Mouse (Mus musculus): ENCODE measurements around the gene Pitpnc1. TPM values are rescaled to one million over a fixed set of nuclear protein-coding genes. Genes with fewer than 3 reads are reported as not detected.
A peak's percentile ranks its signal among the peaks of the same experiment; 100 is the strongest.

The Pitpnc1 gene
- polyA plus RNA-seq, 1 experiment from 2014 or later, result 39.2 TPM

DNA sequence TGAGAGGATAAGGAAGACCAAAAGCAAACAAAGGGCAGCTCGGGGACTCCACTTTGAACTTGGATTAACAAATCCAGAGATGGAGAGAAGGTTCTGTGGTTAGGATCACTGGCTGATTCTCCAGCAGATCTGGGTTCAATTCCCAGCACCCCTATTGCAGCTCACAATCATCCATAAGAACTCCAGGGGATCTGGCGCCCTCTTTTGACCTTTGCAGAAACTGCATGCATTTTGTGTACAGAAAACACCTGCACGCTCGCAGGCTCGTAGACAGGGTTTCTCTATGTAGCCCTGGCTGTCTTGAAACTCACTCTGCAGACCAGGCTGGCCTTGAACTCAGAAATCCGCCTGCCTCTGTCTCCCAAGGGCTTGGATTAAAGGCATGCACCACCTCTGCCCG, 219.0 kb downstream of the Pitpnc1 start:
- no peak overlapping the region for H3K4me2 ChIP-seq
- H3K9ac ChIP-seq, result no peak overlapping the region
- no peaks in the 10 kb centered on the region for H3K9me3 ChIP-seq
- ATAC-seq (ENCODE audit: low FRiP score, low read depth), result no peak
- no peak overlapping the region for H3K27ac ChIP-seq (replicated peaks)
- no peak overlapping the region for H3K4me3 ChIP-seq
- no peaks in the 10 kb centered on the region for H3K27me3 ChIP-seq
- H3K4me1 ChIP-seq (replicated peaks), result peaks cover 6% of the 10 kb centered on the region; the same call in 1 of the 2 replicates
- H3K36me3 ChIP-seq, result no peaks in the 10 kb centered on the region
- WGBS, result 89% methylated on average over 7 of the region's 7 CpGs

DNA sequence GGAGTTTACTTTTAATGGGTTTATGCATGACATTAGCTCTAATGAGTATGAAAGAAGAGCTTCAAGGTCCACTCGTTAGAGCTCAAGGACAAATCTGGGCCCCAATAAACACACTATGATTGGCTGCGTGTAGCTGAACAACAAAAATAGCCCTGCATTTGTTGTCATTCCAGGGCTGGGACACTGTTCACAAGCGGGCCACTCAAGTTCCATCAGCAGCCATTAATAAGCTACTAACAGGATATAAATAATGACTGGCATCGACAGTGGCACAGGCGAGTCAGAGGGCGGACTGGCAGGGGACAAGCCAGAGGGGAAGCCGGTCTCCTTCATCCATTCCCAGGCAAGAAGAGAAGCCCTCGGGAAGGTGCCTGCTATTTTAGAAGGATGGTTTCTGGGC, 219.6 kb downstream of the Pitpnc1 start:
- Histone ChIP-seq H3K4me1 (replicated peaks) (peaks cover 6% of the 10 kb centered on the region; the same call in 1 of the 2 replicates), H3K36me3 (no peaks in the 10 kb centered on the region), H3K4me2 (no peak overlapping the region), H3K27me3 (no peaks in the 10 kb centered on the region), H3K27ac (replicated peaks) (no peak overlapping the region), H3K4me3 (no peak overlapping the region), H3K9me3 (no peaks in the 10 kb centered on the region), H3K9ac (no peak overlapping the region)
- 93% methylated on average over 8 of the region's 8 CpGs for WGBS
- no peak for ATAC-seq (ENCODE audit: low FRiP score, low read depth)

DNA sequence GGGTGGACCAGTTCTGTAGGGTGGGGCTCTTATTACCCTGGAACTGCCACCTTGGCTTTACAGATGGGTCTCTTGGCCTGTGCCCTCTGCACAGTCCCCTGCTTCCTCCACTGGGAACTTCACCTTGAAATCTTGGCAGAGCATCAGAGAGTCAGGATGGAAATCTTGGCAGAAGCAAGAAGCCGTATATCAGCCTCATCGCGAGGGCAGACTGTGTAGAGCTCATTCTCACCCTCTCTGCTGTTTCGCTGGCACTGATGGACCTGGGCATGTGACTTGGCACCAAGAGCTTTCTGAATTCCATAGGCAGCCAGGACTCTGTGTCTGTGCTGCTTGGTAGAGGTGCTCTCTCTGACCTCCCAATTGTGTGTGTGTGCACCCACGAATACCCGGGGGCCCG, 221.7 kb downstream of the Pitpnc1 start:
- H3K9ac ChIP-seq, result no peak overlapping the region
- 79% methylated on average over 7 of the region's 7 CpGs for WGBS
- no peak overlapping the region for H3K27ac ChIP-seq (replicated peaks)
- H3K27me3 ChIP-seq, result no peaks in the 10 kb centered on the region
- no peaks in the 10 kb centered on the region for H3K9me3 ChIP-seq
- peak; percentile 63; the same call in 1 of the 2 replicates for ATAC-seq (ENCODE audit: low FRiP score, low read depth)
- H3K4me1 ChIP-seq (replicated peaks), result peaks cover 6% of the 10 kb centered on the region; the same call in 1 of the 2 replicates
- no peak overlapping the region for H3K4me3 ChIP-seq
- no peaks in the 10 kb centered on the region for H3K36me3 ChIP-seq
- H3K4me2 ChIP-seq, result no peak overlapping the region

DNA sequence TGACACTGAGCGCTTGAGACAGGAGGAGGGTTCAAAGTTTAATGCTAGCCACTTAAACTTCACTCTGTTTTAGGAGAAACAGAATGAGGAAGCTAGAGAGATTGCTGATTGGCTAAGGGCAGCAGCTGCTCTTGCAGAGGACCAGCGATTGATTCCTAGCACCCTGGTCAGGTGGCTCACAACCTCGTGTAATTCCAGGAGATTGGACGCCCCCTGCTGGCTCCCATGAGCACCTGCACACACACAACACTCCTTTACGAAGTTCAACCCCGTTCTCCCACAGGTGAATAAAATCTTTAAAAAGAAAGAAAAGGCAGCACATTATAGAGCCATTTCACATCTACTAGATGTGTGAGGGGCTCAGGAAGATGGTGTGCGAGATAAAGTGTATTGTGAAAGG, 224.8 kb downstream of the Pitpnc1 start:
- 93% methylated on average over 7 of the region's 7 CpGs for WGBS
- H3K4me2 ChIP-seq, result no peak overlapping the region
- ATAC-seq (ENCODE audit: low FRiP score, low read depth), result no peak

DNA sequence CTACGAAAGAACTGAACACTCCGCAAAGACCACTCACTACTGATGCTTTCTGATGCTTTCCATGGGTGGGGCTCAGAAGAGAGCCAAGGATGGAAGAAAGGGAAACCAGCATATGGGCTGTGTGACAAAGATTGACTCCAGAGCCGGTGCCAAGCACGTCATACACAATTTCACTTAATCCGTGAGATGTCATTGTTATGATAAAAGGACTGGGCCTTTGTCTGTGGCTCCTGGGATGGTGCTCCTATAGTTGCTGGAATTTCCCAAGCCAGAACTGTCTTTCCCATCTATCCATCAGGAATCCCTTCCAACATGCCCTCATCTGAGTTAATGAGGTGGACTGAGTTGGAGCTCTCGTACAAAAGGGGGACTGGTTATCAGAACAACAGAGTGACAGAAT, 227.4 kb downstream of the Pitpnc1 start:
- no peaks in the 10 kb centered on the region for H3K9me3 ChIP-seq
- no peak overlapping the region for H3K27ac ChIP-seq (replicated peaks)
- H3K9ac ChIP-seq, result no peak overlapping the region
- WGBS, result 52% methylated on average over 6 of the region's 6 CpGs
- no peak overlapping the region for H3K4me3 ChIP-seq
- no peak overlapping the region for H3K4me2 ChIP-seq
- H3K36me3 ChIP-seq, result no peaks in the 10 kb centered on the region
- no peaks in the 10 kb centered on the region for H3K27me3 ChIP-seq
- H3K4me1 ChIP-seq (replicated peaks), result 0 out of 2 replicates have a peak, but pooled peaks cover 3% of the 10 kb centered on the region
- ATAC-seq (ENCODE audit: low FRiP score, low read depth), result no peak

More for the DNA sequence above, 224.8 kb downstream of the Pitpnc1 start:
- Histone ChIP-seq H3K4me3 (no peak overlapping the region), H3K9ac (no peak overlapping the region), H3K27ac (replicated peaks) (no peak overlapping the region), H3K9me3 (no peaks in the 10 kb centered on the region), H3K36me3 (no peaks in the 10 kb centered on the region), H3K4me1 (replicated peaks) (peaks cover 9% of the 10 kb centered on the region; the same call in 1 of the 2 replicates), H3K27me3 (no peaks in the 10 kb centered on the region)

DNA sequence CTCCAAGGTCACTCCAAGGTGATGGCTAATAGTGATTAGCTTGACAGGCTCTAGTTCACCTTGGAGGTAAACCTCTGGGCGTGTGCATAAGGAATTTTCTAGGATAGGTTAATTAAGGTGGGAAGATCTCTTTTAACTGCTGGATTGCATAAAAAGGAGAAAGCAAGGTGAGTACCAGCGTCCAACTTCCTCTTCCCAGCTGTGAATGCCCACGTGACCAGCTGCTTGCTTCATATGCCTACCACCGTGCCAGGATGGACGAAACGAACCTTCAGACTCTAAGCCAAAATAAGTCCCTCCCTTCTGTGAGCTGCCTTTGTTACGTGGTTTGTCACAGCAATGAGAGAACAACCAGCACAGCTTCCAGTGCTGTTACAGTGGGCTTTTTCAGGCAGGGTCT, 228.8 kb downstream of the Pitpnc1 start:
- H3K27me3 ChIP-seq, result no peaks in the 10 kb centered on the region

DNA sequence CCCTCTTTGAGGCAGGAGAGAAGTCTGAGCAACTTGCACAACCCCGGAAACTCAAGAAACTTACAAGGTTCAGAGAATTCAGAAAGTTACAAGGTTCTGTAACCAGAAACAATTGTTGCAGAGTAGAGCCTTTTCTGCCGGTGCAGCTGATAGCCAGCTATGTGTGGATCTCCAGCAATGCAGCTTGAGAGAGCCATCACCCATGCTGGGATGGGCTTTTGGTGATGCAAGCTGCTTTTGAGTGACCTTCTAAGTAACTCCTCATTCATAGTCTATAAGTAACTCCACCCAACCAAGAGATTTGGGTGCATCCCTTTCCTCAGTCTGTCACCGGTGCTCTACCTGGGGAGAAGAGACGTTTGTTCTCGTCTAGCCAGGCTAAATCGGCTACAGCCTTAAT, 232.0 kb downstream of the Pitpnc1 start:
- WGBS, result 88% methylated on average over 6 of the region's 6 CpGs

More for the DNA sequence above, 228.8 kb downstream of the Pitpnc1 start:
- 72% methylated on average over 7 of the region's 7 CpGs for WGBS
- Histone ChIP-seq H3K4me2 (no peak overlapping the region), H3K4me3 (no peak overlapping the region), H3K4me1 (replicated peaks) (0 out of 2 replicates have a peak, but pooled peaks cover 3% of the 10 kb centered on the region), H3K36me3 (no peaks in the 10 kb centered on the region), H3K9me3 (no peaks in the 10 kb centered on the region), H3K9ac (no peak overlapping the region), H3K27ac (replicated peaks) (no peak overlapping the region)
- ATAC-seq (ENCODE audit: low FRiP score, low read depth), result no peak

DNA sequence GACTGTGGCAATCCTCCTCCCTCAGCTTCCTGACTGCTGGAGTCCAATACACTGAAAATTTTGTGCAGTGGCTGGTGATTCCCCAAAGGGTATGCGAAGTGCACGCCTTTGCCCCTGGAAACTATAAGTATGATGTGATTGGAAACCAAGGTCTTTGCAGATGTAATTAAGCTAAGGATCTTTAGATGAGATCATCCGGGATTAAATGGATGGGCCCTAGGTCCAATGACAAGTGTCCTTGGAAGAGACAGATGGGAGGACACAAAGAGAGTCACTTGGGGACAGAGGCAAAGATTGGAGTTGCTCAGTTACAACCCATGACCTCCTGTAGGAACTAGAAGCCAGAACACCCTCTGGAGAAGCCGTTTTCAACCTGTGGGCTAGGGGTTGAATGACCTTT, 233.0 kb downstream of the Pitpnc1 start:
- no peaks in the 10 kb centered on the region for H3K27me3 ChIP-seq
- ATAC-seq (ENCODE audit: low FRiP score, low read depth), result no peak
- H3K4me2 ChIP-seq, result no peak overlapping the region
- 91% methylated on average over 4 of the region's 4 CpGs for WGBS
- H3K4me1 ChIP-seq (replicated peaks), result no peaks in the 10 kb centered on the region
- H3K36me3 ChIP-seq, result no peaks in the 10 kb centered on the region
- H3K27ac ChIP-seq (replicated peaks), result no peak overlapping the region
- H3K4me3 ChIP-seq, result no peak overlapping the region
- no peak overlapping the region for H3K9ac ChIP-seq
- no peaks in the 10 kb centered on the region for H3K9me3 ChIP-seq

More for the DNA sequence above, 232.0 kb downstream of the Pitpnc1 start:
- Histone ChIP-seq H3K27ac (replicated peaks) (no peak overlapping the region), H3K9me3 (no peaks in the 10 kb centered on the region), H3K4me2 (no peak overlapping the region), H3K27me3 (no peaks in the 10 kb centered on the region), H3K36me3 (no peaks in the 10 kb centered on the region), H3K4me1 (replicated peaks) (0 out of 2 replicates have a peak, but pooled peaks cover 3% of the 10 kb centered on the region), H3K4me3 (no peak overlapping the region), H3K9ac (no peak overlapping the region)
- no peak for ATAC-seq (ENCODE audit: low FRiP score, low read depth)

DNA sequence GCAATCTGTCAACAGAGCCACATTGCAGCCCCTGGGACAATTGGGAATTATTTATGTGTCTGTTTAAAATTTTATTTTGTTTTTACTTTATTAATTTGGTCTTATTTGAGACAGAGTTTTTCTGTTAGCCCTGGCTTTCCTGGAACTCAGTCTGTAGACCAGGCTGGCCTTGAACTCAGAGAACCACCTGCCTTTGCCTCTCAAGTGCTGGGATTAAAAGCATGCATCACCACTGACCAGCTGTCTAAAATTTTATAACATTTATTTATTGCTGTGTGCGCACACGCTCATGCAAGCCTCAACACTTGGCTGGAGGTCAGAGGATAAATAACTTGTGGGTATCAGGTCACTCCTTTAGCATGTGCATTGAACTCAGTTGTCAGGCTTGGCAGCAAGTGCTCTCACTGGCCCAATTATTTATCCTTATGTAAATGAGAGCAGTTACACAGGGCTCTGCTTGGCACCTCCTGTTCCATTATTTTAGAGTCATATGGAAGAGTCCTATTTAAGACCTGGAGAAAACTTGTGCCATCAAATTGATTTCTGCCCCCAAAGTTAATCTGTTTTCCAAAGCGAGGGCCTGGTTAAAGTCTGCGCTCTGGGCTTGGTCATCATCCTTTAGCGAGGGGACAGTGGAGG, 237.1 kb downstream of the Pitpnc1 start:
- Histone ChIP-seq H3K4me2 (no peak overlapping the region), H3K4me3 (no peak overlapping the region), H3K36me3 (0 out of 2 replicates have a peak, but pooled peaks cover 9% of the 10 kb centered on the region), H3K4me1 (replicated peaks) (no peaks in the 10 kb centered on the region), H3K9me3 (no peaks in the 10 kb centered on the region), H3K27ac (replicated peaks) (no peak overlapping the region), H3K27me3 (no peaks in the 10 kb centered on the region), H3K9ac (no peak overlapping the region)
- ATAC-seq (ENCODE audit: low FRiP score, low read depth), result no peak
- 82% methylated on average over 5 of the region's 5 CpGs for WGBS

DNA sequence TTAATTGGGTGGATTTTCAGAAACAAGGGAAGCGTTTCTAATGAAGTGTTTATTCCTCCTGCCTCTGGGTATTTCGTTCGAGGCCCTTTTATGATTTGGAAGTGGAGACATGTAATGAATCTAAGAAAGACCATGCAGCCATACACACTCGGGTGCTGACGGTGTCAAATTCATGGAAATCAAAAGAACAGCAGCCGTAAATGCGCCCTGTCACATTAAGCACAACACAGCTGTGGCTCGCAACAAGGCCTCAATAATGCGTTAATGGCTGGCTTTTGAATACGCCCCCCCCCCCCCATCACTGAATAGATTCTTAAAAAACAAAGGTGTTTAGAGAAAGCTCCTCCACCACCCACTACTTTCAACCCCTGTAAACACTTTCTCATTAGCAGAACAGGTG, 240.4 kb downstream of the Pitpnc1 start:
- Histone ChIP-seq H3K9me3 (no peaks in the 10 kb centered on the region), H3K27me3 (no peaks in the 10 kb centered on the region), H3K9ac (no peak overlapping the region), H3K4me2 (no peak overlapping the region), H3K4me3 (no peak overlapping the region), H3K36me3 (peaks cover 16% of the 10 kb centered on the region; the same call in 1 of the 2 replicates), H3K4me1 (replicated peaks) (no peaks in the 10 kb centered on the region), H3K27ac (replicated peaks) (no peak overlapping the region)
- no peak for ATAC-seq (ENCODE audit: low FRiP score, low read depth)
- 64% methylated on average over 10 of the region's 10 CpGs for WGBS

DNA sequence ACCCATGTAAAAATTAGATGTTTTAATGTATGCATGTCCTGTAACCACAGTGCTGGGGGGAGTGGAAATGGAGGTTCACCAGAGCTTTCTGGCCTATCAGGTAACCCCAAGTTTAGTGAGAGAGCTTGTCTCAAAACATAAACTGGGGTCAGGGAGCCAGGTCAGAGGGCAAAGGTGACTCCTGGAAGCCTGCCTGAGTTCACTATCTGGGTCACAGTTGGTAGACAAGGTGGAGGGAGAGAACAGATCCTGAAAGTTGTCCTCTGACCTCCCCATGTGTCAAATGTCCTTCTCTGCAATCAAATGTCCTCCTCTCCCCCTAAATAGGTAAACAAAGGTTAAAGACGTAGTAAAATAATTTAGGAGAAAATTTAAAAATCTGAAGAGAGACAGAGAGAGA, 244.1 kb downstream of the Pitpnc1 start:
- no peak overlapping the region for H3K4me3 ChIP-seq
- ATAC-seq (ENCODE audit: low FRiP score, low read depth), result no peak
- WGBS, result 86% methylated on average over 1 of the region's 1 CpGs
- H3K9me3 ChIP-seq, result no peaks in the 10 kb centered on the region
- peaks cover 9% of the 10 kb centered on the region; the same call in 1 of the 2 replicates for H3K36me3 ChIP-seq
- no peak overlapping the region for H3K4me2 ChIP-seq
- H3K9ac ChIP-seq, result no peak overlapping the region
- no peaks in the 10 kb centered on the region for H3K27me3 ChIP-seq
- no peak overlapping the region for H3K27ac ChIP-seq (replicated peaks)
- 0 out of 2 replicates have a peak, but pooled peaks cover 5% of the 10 kb centered on the region for H3K4me1 ChIP-seq (replicated peaks)

DNA sequence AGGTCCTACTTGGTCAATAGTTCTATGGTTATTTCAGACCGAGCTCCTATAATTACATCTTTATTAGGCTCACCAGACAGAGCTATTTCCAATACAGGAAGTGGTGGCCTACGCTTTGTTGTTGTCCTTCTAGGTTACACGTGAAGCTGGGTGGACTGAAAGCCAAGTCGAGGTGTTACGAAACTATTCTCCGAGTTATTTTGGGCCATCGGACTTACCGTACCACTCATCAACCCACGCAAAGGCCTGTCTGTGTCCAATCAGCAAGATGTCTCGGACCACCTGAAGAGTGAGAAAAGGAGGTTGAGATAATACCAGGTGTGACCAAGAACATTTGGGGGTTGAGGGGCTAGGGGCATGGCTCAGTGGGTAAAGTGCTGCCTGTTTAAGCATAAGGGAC, 244.5 kb downstream of the Pitpnc1 start:
- H3K9me3 ChIP-seq, result no peaks in the 10 kb centered on the region
- H3K27ac ChIP-seq (replicated peaks), result no peak overlapping the region
- no peak overlapping the region for H3K4me2 ChIP-seq
- WGBS, result 94% methylated on average over 10 of the region's 10 CpGs
- no peaks in the 10 kb centered on the region for H3K27me3 ChIP-seq
- peaks cover 9% of the 10 kb centered on the region; the same call in 1 of the 2 replicates for H3K36me3 ChIP-seq
- H3K4me1 ChIP-seq (replicated peaks), result 0 out of 2 replicates have a peak, but pooled peaks cover 5% of the 10 kb centered on the region
- no peak overlapping the region for H3K9ac ChIP-seq
- no peak for ATAC-seq (ENCODE audit: low FRiP score, low read depth)
- H3K4me3 ChIP-seq, result no peak overlapping the region
